Comparison of ENCODE assay signal across 24 mouse cellular contexts in the genomic region with DNA sequence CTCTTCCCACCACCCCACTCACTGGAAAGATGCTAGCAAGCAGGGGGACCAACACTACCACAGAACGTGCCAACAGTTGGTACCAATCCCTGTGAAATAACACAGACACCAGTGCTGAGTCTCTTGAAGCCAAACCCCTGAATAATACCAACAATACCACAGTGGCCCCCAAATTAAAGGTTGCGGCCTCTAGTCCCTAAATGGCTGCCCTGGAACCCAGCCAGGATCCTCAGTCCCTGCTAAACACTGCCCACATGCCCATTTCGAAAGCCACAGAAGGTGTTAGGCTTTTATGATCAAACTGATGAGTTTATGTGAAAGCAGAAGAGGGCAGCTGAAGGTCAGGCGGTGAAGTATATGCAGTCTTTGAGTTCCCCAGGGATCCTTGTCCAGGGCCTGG. TPM values are rescaled to one million over a fixed set of nuclear protein-coding genes. Genes with fewer than 3 reads are reported as not detected.
"Had no signal": no experiment of that assay in that cellular context is flagged by ENCODE, and none has a peak within 500 bp of the region (broad histone marks: within the 10 kb centered on the region; RNA-seq: fewer than 3 reads in every experiment).

No protein-coding gene starts in this region.

- H3K4me3 ChIP-seq: midbrain, embryonic 10.5 days; midbrain, embryonic 12.5 days; myocyte; neural tube, embryonic 13.5 days; neural tube, embryonic 15.5 days; stomach, embryonic 15.5 days had no signal

- H3K4me2 ChIP-seq: lung, embryonic 14.5 days; midbrain, embryonic 12.5 days; neural tube, embryonic 13.5 days; neural tube, embryonic 15.5 days; stomach, embryonic 15.5 days had no signal

- H3K9ac ChIP-seq: lung, embryonic 14.5 days; midbrain, embryonic 12.5 days; neural tube, embryonic 13.5 days; neural tube, embryonic 15.5 days; stomach, embryonic 15.5 days had no signal

- H3K27me3 ChIP-seq: midbrain, embryonic 12.5 days; neural tube, embryonic 13.5 days; neural tube, embryonic 15.5 days; stomach, embryonic 15.5 days had no signal

- ATAC-seq: midbrain, embryonic 16.5 days had no signal

- H3K9me3 ChIP-seq: midbrain, embryonic 10.5 days; midbrain, embryonic 12.5 days; neural tube, embryonic 13.5 days; neural tube, embryonic 15.5 days; stomach, embryonic 15.5 days had no signal

- H3K4me1 ChIP-seq: midbrain, embryonic 12.5 days; neural tube, embryonic 15.5 days had no signal

- H3K36me3 ChIP-seq: midbrain, embryonic 10.5 days; midbrain, embryonic 12.5 days; neural tube, embryonic 13.5 days; neural tube, embryonic 15.5 days; stomach, embryonic 15.5 days had no signal

- DNase-seq: lung, adult 18-20 months; lung, embryonic 14.5 days; lung, postnatal 14 days; lung, postnatal 36 days; midbrain, embryonic 14.5 days; retina, postnatal 1 day; right cerebral cortex, adult 18-20 months; right cerebral cortex, postnatal 14 days; thymus, adult 2 months; thymus, postnatal 25 days; thymus, postnatal 4 days had no signal

- H3K27ac ChIP-seq: midbrain, embryonic 10.5 days; midbrain, embryonic 12.5 days; neural tube, embryonic 13.5 days; neural tube, embryonic 15.5 days; stomach, embryonic 15.5 days; stomach, postnatal 0 days had no signal

RNA-seq across cellular contexts. Expression of a gene that starts 20.0 kb away (rescaled TPM):
- polyA plus RNA-seq: liver, embryonic 16.5 days; lung, embryonic 14.5 days; lung, embryonic 16.5 days; midbrain, embryonic 10.5 days; midbrain, embryonic 12.5 days; midbrain, embryonic 14.5 days; midbrain, embryonic 16.5 days; myocyte; neural tube, embryonic 11.5 days; neural tube, embryonic 13.5 days; neural tube, embryonic 15.5 days; spleen, adult 2 months; stomach, embryonic 15.5 days; stomach, postnatal 0 days; thymus, adult 2 months; urinary bladder, adult 2 months had no signal
